Mouse (Mus musculus) brain, adult 10 weeks (tissue): ENCODE data around the gene Ttc1. TPM values are rescaled to one million over a fixed set of nuclear protein-coding genes. Genes with fewer than 3 reads are reported as not detected.

Experiments used
- polyA plus RNA-seq: library from polyadenylated mRNA; stranded (reverse); fragments of 350-450 nt; fragmentation: Illumina TruSeq; extraction: RNeasy Lipid Tissue Mini Kit (QIAGEN cat#74804); gene quantifications from one replicate; pipeline ENCODE4 v1.2.3, GENCODE M21; 2015; ENCODE audit warnings: low read depth, low replicate concordance

Gene Ttc1
- 88.2 TPM for polyA plus RNA-seq

DNA sequence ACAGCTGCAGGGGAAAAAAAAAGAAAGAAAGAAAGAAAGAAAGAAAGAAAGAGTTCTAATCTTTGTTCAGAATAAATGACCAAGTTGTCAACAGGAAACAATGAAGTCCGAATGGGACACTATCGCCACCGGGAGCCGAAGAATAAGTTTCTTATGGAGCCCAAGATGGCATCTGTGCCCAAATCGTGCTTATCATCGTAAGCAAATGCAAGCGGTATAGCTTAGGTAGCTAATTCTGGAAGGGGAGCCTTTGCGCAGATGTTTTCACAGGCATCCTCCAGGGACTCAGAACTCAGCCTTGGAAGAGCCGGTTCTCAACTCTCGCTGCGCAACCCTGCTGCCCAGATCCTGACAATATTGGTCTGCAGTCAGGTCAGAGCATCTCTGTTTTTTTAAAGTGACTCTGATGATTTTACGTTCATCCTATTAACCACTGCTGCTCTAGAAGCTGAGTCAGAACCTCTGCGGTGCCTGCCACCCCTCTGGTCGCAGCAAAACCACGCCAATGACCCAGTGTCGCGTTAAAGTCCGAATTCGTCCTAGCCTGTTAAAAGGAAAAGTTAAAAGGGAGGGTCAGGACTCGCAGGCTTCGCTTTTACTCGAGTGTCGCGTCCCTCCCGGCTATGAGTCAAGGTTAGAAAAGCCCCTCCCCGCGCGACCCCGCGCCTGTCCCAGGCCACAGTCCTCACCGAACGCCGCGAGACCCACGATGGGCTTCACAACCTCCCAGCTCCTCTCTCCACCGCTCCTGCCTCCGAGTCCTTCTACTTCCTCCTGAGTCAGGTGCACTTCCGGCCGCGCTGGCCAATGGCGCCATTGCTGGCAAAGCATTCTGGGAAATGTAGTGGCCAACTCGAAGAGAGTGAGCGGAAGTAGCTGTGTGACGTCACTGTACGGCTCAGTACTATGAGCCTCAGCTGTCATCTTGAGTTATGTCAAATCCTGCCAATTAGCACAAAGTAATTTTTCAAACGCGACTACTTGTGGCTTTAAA lies at the start of gene Ttc1:
Gene Ttc1, minus strand, starts transcription at position 776 of the 994 bp plus-strand sequence.

DNA sequence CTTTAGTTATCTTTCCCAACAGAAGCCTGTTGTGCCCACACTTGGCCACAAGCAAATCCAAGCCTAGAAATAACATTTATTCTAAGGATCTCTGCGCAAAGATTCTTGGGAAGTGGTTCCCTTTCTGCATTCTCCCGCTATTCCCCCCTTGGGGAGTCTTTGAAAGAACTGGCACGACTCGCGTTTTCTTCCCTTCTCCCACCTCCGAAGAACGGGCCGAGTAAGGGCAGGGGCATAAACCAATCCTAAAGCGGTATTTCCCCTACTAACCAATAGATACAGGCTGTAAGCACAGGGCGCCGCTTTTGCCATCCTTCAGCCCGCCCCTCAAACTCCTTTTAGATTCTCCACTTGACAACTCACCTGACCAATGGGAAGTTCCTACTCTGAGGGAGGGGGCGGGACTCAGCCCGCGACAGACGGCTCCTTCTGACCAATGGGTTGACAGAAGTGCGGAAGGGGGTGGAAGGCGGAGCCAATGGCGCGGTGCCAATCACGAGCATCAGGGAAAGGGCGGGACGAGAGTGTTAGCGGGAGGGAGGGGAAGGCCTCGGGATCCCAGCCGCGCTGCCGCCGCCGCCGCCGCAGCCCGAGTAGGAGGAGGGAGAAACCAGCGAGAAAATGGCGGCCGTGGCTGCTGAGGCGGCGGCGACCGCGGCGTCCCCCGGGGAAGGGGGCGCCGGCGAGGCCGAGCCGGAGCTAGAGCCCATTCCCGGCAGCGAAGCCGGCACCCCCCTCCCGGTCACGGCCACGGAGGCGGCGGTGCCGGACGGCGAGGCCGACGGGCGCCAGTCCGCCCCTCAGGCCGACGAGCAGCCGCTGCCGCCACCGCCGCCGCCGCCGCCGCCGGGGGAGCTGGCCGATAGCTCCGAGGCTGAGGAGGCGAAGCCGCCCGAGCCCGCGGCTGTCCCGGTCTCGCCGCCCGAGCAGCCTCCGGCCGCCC lies 66.1 kb downstream of the Ttc1 start, which contains the start of gene Pwwp2a:
Gene Pwwp2a, plus strand, starts transcription at position 527 of the 943 bp plus-strand sequence.

Other genes with a start within 250 kb of the Ttc1 start
- gene Ccnjl, start 219.2 kb downstream of the Ttc1 start, polyA plus RNA-seq: 2.1 TPM
- gene 4933415A04Rik, start 161.0 kb downstream of the Ttc1 start, polyA plus RNA-seq: 0.58 TPM
- not detected for gene Fabp6, start 146.5 kb downstream of the Ttc1 start, polyA plus RNA-seq
- 26.8 TPM for gene Pwwp2a, start 66.0 kb downstream of the Ttc1 start, polyA plus RNA-seq
- 17.2 TPM for gene Adra1b, start 153.2 kb upstream of the Ttc1 start, polyA plus RNA-seq